Mouse (Mus musculus) kidney, postnatal 0 days (tissue): ENCODE measurements at regions not wholly inside any gene's neighbourhood (a gene's known extent, or its start where the extent isn't known, plus 50 kb on each side); places are given as distances from the start of the nearest gene placed in this dataset.

ENCODE experiments used
- ATAC-seq: fragments of 200-750 bp; cut with Nextera tagmentation; replicated peaks from 2 replicates; pipeline ENCODE4 v1.8.0; 2017; ENCODE audit warnings: low read depth, moderate number of reproducible peaks, moderate TSS enrichment, moderate library complexity; ENCODE audit not compliant: low FRiP score
- DNase-seq: peaks from one replicate; pipeline ENCODE4 v3.0.0-alpha.2; 2016; ENCODE audit warnings: low spot score
- H3K27ac ChIP-seq: fragments of 300-500 bp; sonication (generic); 2 replicates; pipeline ENCODE4 v1.5.1; 2014; ENCODE audit warnings: mild to moderate bottlenecking
- H3K27me3 ChIP-seq: fragments of 300-500 bp; sonication (generic); 2 replicates; pipeline ENCODE4 v1.6.1; 2014; ENCODE audit warnings: low read length, mixed read lengths; ENCODE audit not compliant: insufficient read depth
- H3K36me3 ChIP-seq: fragments of 300-500 bp; sonication (generic); 2 replicates; pipeline ENCODE4 v1.6.1; 2014; ENCODE audit warnings: low read length, mixed read lengths; ENCODE audit not compliant: insufficient read depth
- H3K4me1 ChIP-seq: fragments of 300-500 bp; sonication (generic); replicated peaks from 2 replicates; pipeline ENCODE4 v1.6.1; 2014; ENCODE audit warnings: antibody characterized with exemption, low read length, mixed read lengths; ENCODE audit not compliant: insufficient read depth
- H3K4me2 ChIP-seq: fragments of 300-500 bp; sonication (generic); 2 replicates; pipeline ENCODE4 v1.6.1; 2014; ENCODE audit warnings: mild to moderate bottlenecking, low read length, moderate library complexity, mixed read lengths
- H3K4me3 ChIP-seq: fragments of 300-500 bp; sonication (generic); replicated peaks from 2 replicates; pipeline ENCODE4 v1.5.1; 2014; ENCODE audit warnings: low read depth, low read length
- H3K9ac ChIP-seq: fragments of 300-500 bp; sonication (generic); 2 replicates; pipeline ENCODE4 v1.6.1; 2014; ENCODE audit warnings: low read depth, low read length
- H3K9me3 ChIP-seq: fragments of 300-500 bp; sonication (generic); replicated peaks from 2 replicates; pipeline ENCODE4 v1.6.1; 2016; ENCODE audit warnings: low read length, inconsistent platforms, mixed read lengths
- CTCF ChIP-seq: IDR thresholded peaks from 2 replicates; pipeline ENCODE4 v1.5.1; 2016; ENCODE audit warnings: antibody characterized with exemption, low read depth, mild to moderate bottlenecking, moderate library complexity
- WGBS: fragments of 180-500 bp; shearing (Covaris S2); extraction: QIAGEN DNeasy Blood & Tissue Kit; methylation state at CpG from one replicate; pipeline ENCODE4 v1.1.7; 2014; 5-methylcytosine and 5-hydroxymethylcytosine counted together

DNA sequence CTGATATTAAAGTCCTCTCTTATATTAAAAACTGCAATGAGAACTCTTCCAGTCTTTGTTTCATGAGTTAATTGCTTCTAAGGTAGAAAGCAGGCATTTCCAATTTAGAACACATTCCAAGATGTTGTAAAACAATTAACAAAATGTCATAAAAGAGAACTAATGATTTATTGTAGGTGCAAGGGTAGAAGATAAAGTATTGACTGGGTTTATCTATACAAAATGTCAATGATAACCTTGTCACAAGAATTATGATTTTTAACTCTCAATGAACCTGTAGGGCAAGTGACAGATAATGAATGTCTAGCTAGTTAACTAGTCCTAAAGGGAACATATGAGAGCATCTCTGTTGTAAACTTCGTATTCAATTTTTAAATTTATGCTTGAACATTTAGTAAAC is 174.3 kb upstream of the Mettl25 start:
- no peak for TF ChIP-seq CTCF
- 83% methylated on average over 1 of the region's 1 CpGs for WGBS

DNA sequence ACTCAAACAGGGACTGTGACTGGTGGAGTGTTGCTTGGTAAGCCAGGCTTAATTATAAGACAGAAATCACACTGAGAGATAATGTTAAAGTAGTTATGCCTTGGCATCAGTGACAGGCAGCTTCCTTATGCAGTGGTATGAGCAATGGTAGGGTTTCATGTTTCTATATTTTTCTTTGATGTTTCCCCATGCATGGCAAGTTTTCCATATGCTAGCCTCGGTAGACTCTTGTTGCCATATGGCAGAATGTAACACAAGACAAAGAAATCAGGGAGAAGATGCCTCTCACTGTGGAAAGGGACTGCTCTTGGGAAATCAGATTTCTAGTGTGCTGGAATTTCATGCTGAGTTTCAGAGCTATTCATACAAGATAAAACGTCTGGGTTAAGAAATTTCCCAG is 169.0 kb upstream of the Mettl25 start:
- no peak overlapping the region for H3K9ac ChIP-seq
- DNase-seq (no peak), ATAC-seq (no peak)
- no peaks in the 10 kb centered on the region for H3K9me3 ChIP-seq
- H3K27me3 ChIP-seq, result no peaks in the 10 kb centered on the region
- H3K4me3 ChIP-seq, result no peak overlapping the region
- H3K4me2 ChIP-seq, result no peak overlapping the region
- WGBS, result 36% methylated on average over 2 of the region's 2 CpGs
- H3K4me1 ChIP-seq, result no peaks in the 10 kb centered on the region
- H3K36me3 ChIP-seq, result no peaks in the 10 kb centered on the region
- no peak for TF ChIP-seq CTCF
- no peak overlapping the region for H3K27ac ChIP-seq

More for the DNA sequence above, 174.3 kb upstream of the Mettl25 start:
- Histone ChIP-seq H3K27me3 (no peaks in the 10 kb centered on the region), H3K4me2 (no peak overlapping the region), H3K36me3 (no peaks in the 10 kb centered on the region), H3K9me3 (no peaks in the 10 kb centered on the region), H3K4me1 (no peaks in the 10 kb centered on the region), H3K9ac (no peak overlapping the region), H3K27ac (no peak overlapping the region), H3K4me3 (no peak overlapping the region)
- DNase-seq, result no peak
- no peak for ATAC-seq

DNA sequence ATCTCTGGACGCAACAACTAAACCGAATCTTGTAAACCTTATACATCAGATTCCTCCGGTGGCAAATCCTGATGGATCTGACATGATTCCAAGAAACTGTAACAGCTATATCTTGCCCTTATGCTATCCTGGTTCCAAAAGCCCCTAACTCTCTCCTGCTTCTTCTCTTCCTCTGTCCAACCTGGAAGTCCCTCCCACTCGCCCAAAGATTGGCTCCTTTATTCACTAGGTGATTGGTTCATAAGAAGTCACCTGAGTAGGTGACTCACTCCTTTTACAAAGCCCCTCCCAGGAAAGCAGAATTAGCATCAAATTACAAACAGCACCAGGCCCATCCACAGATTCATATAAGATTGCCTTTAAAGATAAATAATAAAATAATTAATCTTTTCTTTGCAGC is 166.2 kb upstream of the Mettl25 start:
- Histone ChIP-seq H3K4me3 (no peak overlapping the region), H3K36me3 (no peaks in the 10 kb centered on the region), H3K9ac (no peak overlapping the region), H3K27me3 (no peaks in the 10 kb centered on the region), H3K4me2 (no peak overlapping the region), H3K4me1 (no peaks in the 10 kb centered on the region), H3K9me3 (no peaks in the 10 kb centered on the region), H3K27ac (no peak overlapping the region)
- 91% methylated on average over 4 of the region's 4 CpGs for WGBS
- ATAC-seq (no peak), DNase-seq (no peak)
- no peak for TF ChIP-seq CTCF

DNA sequence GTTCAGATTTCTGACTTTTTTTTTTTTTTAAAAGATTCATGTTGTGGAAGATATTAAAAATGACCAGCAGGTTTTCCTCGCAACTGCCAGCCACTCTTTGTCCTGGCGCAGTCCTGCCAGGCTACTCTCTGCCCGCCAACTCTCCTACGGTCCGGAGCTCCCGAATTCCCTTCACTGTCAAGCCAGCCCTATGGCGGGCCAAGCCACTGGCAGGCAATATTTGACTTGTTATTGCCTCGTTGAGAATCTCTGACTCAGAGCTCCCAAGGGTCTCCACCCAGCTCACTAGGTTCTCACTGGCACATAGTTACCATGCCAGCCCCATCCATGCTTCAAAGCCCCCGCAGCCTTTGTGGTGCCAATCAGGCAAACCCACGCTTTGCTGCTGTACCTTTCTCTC is 165.7 kb upstream of the Mettl25 start:
- no peak overlapping the region for H3K27ac ChIP-seq
- no peaks in the 10 kb centered on the region for H3K36me3 ChIP-seq
- no peaks in the 10 kb centered on the region for H3K9me3 ChIP-seq
- 90% methylated on average over 10 of the region's 10 CpGs for WGBS
- H3K9ac ChIP-seq, result no peak overlapping the region
- DNase-seq (no peak), ATAC-seq (no peak)
- no peak overlapping the region for H3K4me3 ChIP-seq
- H3K4me1 ChIP-seq, result no peaks in the 10 kb centered on the region
- no peaks in the 10 kb centered on the region for H3K27me3 ChIP-seq
- no peak overlapping the region for H3K4me2 ChIP-seq
- TF ChIP-seq CTCF, result no peak

DNA sequence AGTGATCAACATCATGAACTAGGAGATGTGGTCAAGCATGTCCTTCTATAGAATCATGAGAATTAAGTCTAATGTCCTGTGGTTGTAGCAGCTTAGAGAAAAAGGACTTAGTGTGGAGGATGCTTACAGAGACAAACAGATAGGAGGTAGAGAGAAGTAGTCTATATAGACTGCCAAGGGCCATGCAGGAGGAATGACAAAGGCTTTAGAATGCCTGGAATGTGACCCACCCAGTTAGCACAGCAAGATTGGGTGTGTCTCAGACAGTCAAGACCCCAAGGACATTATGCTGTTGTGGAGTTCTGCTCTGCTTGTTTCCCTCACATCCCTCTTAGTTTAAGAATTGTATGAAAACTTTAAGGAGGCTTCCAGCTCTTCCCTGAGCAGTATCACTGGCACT is 164.9 kb upstream of the Mettl25 start:
- H3K9ac ChIP-seq, result no peak overlapping the region
- no peak overlapping the region for H3K4me3 ChIP-seq
- DNase-seq, result no peak
- no peaks in the 10 kb centered on the region for H3K27me3 ChIP-seq
- no peak overlapping the region for H3K4me2 ChIP-seq
- H3K27ac ChIP-seq, result no peak overlapping the region
- H3K9me3 ChIP-seq, result no peaks in the 10 kb centered on the region
- no peak for TF ChIP-seq CTCF
- H3K36me3 ChIP-seq, result no peaks in the 10 kb centered on the region
- no peak for ATAC-seq
- no peaks in the 10 kb centered on the region for H3K4me1 ChIP-seq

DNA sequence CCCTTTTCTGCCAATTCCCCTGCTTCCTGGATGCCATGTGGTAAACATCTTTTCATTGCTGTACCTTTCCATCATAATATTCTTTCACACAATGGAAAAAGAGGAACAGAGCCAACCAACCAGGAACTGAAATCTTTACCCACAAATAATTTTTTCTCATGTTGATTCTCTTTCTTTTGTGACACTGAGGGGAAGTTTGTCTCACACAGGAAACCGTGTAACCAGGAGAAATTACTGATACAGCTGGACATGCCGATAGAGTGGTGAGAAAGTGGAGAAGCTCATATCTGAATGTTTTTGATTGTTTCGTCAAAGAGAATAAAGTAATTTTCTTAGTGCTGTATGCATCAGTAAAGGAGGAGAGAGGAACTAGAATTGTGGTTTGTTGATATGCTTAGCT is 116.3 kb upstream of the Mettl25 start:
- Histone ChIP-seq H3K4me2 (no peak overlapping the region), H3K9me3 (no peaks in the 10 kb centered on the region), H3K9ac (no peak overlapping the region), H3K27me3 (no peaks in the 10 kb centered on the region), H3K36me3 (no peaks in the 10 kb centered on the region), H3K4me3 (no peak overlapping the region), H3K4me1 (no peaks in the 10 kb centered on the region), H3K27ac (no peak overlapping the region)
- no peak for TF ChIP-seq CTCF
- no peak for ATAC-seq
- WGBS, result 75% methylated on average over 3 of the region's 3 CpGs
- DNase-seq, result no peak

DNA sequence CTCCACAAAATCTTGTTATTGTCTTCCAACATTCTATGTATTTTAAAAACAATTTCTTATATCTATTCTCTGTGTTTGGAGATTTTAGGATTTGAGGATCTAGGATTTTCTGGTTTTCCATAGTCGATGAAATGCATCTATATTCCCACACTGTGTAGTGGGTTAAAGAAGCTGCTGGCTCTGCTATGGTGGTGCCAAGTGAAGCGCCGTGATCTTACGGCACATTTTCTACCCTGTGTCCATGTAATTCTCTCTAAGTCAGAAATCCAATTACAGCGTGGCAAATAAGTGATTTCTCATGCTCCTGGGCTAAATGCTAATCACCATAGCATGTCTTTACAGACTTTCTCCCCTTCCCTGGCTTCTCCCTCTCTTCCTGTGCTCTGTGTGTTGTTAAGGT is 92.1 kb upstream of the Mettl25 start:
- no peak overlapping the region for H3K4me2 ChIP-seq
- H3K9ac ChIP-seq, result no peak overlapping the region
- DNase-seq (no peak), ATAC-seq (no peak)
- no peaks in the 10 kb centered on the region for H3K4me1 ChIP-seq
- H3K9me3 ChIP-seq, result no peaks in the 10 kb centered on the region
- WGBS, result 92% methylated on average over 5 of the region's 5 CpGs
- H3K27me3 ChIP-seq, result no peaks in the 10 kb centered on the region
- no peak for TF ChIP-seq CTCF
- no peak overlapping the region for H3K27ac ChIP-seq
- H3K36me3 ChIP-seq, result no peaks in the 10 kb centered on the region
- no peak overlapping the region for H3K4me3 ChIP-seq
